Mouse (Mus musculus): ENCODE data around the gene Rnase12.

The Rnase12 gene

GRCm38 (mm10) chr14:51057401-51057831, at the start of gene Rnase12:
Gene Rnase12, minus strand, starts transcription at chr14:51057661.
- no peak for DNase-seq

GRCm38 (mm10) chr14:51106449-51106967, 49.0 kb upstream of the Rnase12 start:
- DNase-seq, result no peak

- DNase-seq, result no peak
These were observed 46.9 kb upstream of the Rnase12 start for GRCm38 (mm10) chr14:51104366-51104765.

GRCm38 (mm10) chr14:51103217-51103616, 45.8 kb upstream of the Rnase12 start:
- peak; percentile 79 for DNase-seq

- DNase-seq, result no peak
These were observed 43.8 kb upstream of the Rnase12 start for GRCm38 (mm10) chr14:51101284-51101683.

- DNase-seq, result no peak
These were observed 41.5 kb upstream of the Rnase12 start for GRCm38 (mm10) chr14:51098921-51099320.

GRCm38 (mm10) chr14:51098300-51098699, 40.8 kb upstream of the Rnase12 start:
- peak; percentile 58 for DNase-seq

- no peak for DNase-seq
These were observed 38.5 kb upstream of the Rnase12 start for GRCm38 (mm10) chr14:51095736-51096524.

- no peak for DNase-seq
These were observed 37.5 kb upstream of the Rnase12 start for GRCm38 (mm10) chr14:51094921-51095320.

GRCm38 (mm10) chr14:51094096-51094875, 36.8 kb upstream of the Rnase12 start:
- DNase-seq, result no peak

GRCm38 (mm10) chr14:51093496-51093895, 36.0 kb upstream of the Rnase12 start:
- DNase-seq, result no peak

GRCm38 (mm10) chr14:51092073-51092620, 34.7 kb upstream of the Rnase12 start:
- DNase-seq, result no peak

GRCm38 (mm10) chr14:51090921-51091900, 33.8 kb upstream of the Rnase12 start, which contains the start of the genes Rnase4 and Ang:
Gene Rnase4, plus strand, starts transcription at chr14:51091077.
Gene Ang, plus strand, starts transcription at chr14:51091150.
- no peak for DNase-seq

- DNase-seq, result peak; percentile 66
These were observed 32.8 kb upstream of the Rnase12 start for GRCm38 (mm10) chr14:51090077-51090781.

GRCm38 (mm10) chr14:51089674-51090076, 32.2 kb upstream of the Rnase12 start:
- no peak for DNase-seq

GRCm38 (mm10) chr14:51088970-51089673, 31.7 kb upstream of the Rnase12 start:
- peak; percentile 92 for DNase-seq

GRCm38 (mm10) chr14:51088166-51088969, 30.9 kb upstream of the Rnase12 start:
- peak; percentile 79 for DNase-seq

GRCm38 (mm10) chr14:51087762-51088161, 30.3 kb upstream of the Rnase12 start:
- no peak for DNase-seq

- no peak for DNase-seq
These were observed 28.4 kb upstream of the Rnase12 start for GRCm38 (mm10) chr14:51085911-51086310.

- DNase-seq, result no peak
These were observed 27.6 kb upstream of the Rnase12 start for GRCm38 (mm10) chr14:51085086-51085485.
